10 mouse cellular contexts compared by ENCODE assay signal in genomic region chr17:47482401-47482800, GRCm38 (mm10). TPM values are rescaled to one million over a fixed set of nuclear protein-coding genes. Genes with fewer than 3 reads are reported as not detected.
DNase-seq lines count a peak whose midpoint lies in the region; ATAC-seq lines count a peak whose summit lies in the region.
"Had no signal": no experiment of that assay in that cellular context is flagged by ENCODE, and none has a peak within 500 bp of the region (broad histone marks: within the 10 kb centered on the region; RNA-seq: fewer than 3 reads in every experiment).

No protein-coding gene starts in this region.

- H3K9me3 ChIP-seq in midbrain, embryonic 11.5 days (ENCODE audit: control insufficient read depth, low read length) = no peaks in the 10 kb centered on the region
- no peaks in the 10 kb centered on the region for H3K9me3 ChIP-seq in midbrain, embryonic 16.5 days (replicated peaks; ENCODE audit: control insufficient read depth, low read length, poor library complexity, severe bottlenecking)
- H3K9me3 ChIP-seq: embryonic facial prominence, embryonic 12.5 days; limb, embryonic 12.5 days had no signal

- no peak for ATAC-seq in midbrain, embryonic 11.5 days (ENCODE audit: low FRiP score)
- no peak for ATAC-seq in midbrain, embryonic 16.5 days
- peak; percentile 66; the same call in 1 of the 2 replicates for ATAC-seq in megakaryocyte, adult 5-6 weeks (ENCODE audit: poor library complexity, severe bottlenecking)

- no peaks in the 10 kb centered on the region for H3K36me3 ChIP-seq in midbrain, embryonic 11.5 days (ENCODE audit: control insufficient read depth, insufficient read depth, low read length)
- no peaks in the 10 kb centered on the region for H3K36me3 ChIP-seq in midbrain, embryonic 16.5 days (ENCODE audit: control insufficient read depth, insufficient read depth, low read length)
- H3K36me3 ChIP-seq: embryonic facial prominence, embryonic 12.5 days had no signal

- no peak overlapping the region for H3K4me2 ChIP-seq in midbrain, embryonic 11.5 days
- no peak overlapping the region for H3K4me2 ChIP-seq in midbrain, embryonic 16.5 days (ENCODE audit: low read length)
- H3K4me2 ChIP-seq: embryonic facial prominence, embryonic 12.5 days; limb, embryonic 12.5 days had no signal

- H3K4me1 ChIP-seq in midbrain, embryonic 11.5 days (ENCODE audit: control insufficient read depth, insufficient read depth, low read length) = peaks cover 3% of the 10 kb centered on the region; the same call in 1 of the 2 replicates
- no peaks in the 10 kb centered on the region for H3K4me1 ChIP-seq in midbrain, embryonic 16.5 days (ENCODE audit: control insufficient read depth, insufficient read depth, low read length)

- DNase-seq in gastrocnemius, adult 18-20 months (ENCODE audit: low spot score) = peak; percentile 60
- DNase-seq in gastrocnemius, postnatal 25 days = no peak
- peak; percentile 91 for DNase-seq in midbrain, embryonic 11.5 days (ENCODE audit: low spot score, missing footprints)
- peak; percentile 37 to 71 for DNase-seq in adrenal gland, adult 18-20 months (ENCODE audit: low spot score in 2 of 2)
- peak; percentile 78 for DNase-seq in gastrocnemius, postnatal 10 days
- DNase-seq in thymus, postnatal 10 days (ENCODE audit: low spot score in 2 of 2) = peak; percentile 52 to 76

- H3K27ac ChIP-seq in midbrain, embryonic 11.5 days (ENCODE audit: low read depth, low read length) = no peak overlapping the region
- no peak overlapping the region for H3K27ac ChIP-seq in midbrain, embryonic 16.5 days (ENCODE audit: low read length)
- H3K27ac ChIP-seq: embryonic facial prominence, embryonic 12.5 days; limb, embryonic 12.5 days had no signal

- 32% methylated on average over 2 of the region's 2 CpGs for WGBS in midbrain, embryonic 11.5 days
- 48% methylated on average over 2 of the region's 2 CpGs for WGBS in midbrain, embryonic 16.5 days

- H3K9ac ChIP-seq in midbrain, embryonic 11.5 days (ENCODE audit: low read length) = no peak overlapping the region
- H3K9ac ChIP-seq in midbrain, embryonic 16.5 days (ENCODE audit: low read depth, low read length) = no peak overlapping the region
- H3K9ac ChIP-seq: embryonic facial prominence, embryonic 12.5 days; limb, embryonic 12.5 days had no signal

- no peaks in the 10 kb centered on the region for H3K27me3 ChIP-seq in midbrain, embryonic 11.5 days (ENCODE audit: control insufficient read depth, insufficient read depth, low read length)
- H3K27me3 ChIP-seq in midbrain, embryonic 16.5 days (ENCODE audit: control insufficient read depth, insufficient read depth, low read depth, low read length) = no peaks in the 10 kb centered on the region
- H3K27me3 ChIP-seq: embryonic facial prominence, embryonic 12.5 days; limb, embryonic 12.5 days had no signal

- no peak overlapping the region for H3K4me3 ChIP-seq in midbrain, embryonic 11.5 days (ENCODE audit: low read depth, low read length)
- H3K4me3 ChIP-seq in midbrain, embryonic 16.5 days (ENCODE audit: low read depth, low read length) = no peak overlapping the region
- H3K4me3 ChIP-seq: embryonic facial prominence, embryonic 12.5 days; limb, embryonic 12.5 days had no signal

RNA-seq across cellular contexts. Expression of gene Taf8, which starts 19.7 kb away (rescaled TPM):
- total RNA-seq in gastrocnemius, adult 18-20 months (2021) = 10 to 100 TPM in 1 of 2 experiments, 1 to 10 TPM in 1; 9.2 to 12.1 TPM
- total RNA-seq in gastrocnemius, postnatal 25 days (2021) = 10 to 100 TPM in 1 of 2 experiments, 1 to 10 TPM in 1; 9.6 to 10.0 TPM
- 25.5 TPM in 2 replicates for polyA plus RNA-seq in midbrain, embryonic 11.5 days (2014; fragmentation: Nextera tagmentation; extraction: Ambion mirVana)
- polyA plus RNA-seq in midbrain, embryonic 16.5 days (2015; fragmentation: Nextera tagmentation; extraction: Ambion mirVana) = 19.8 and 20.8 TPM in 2 replicates
- total RNA-seq in adrenal gland, adult 18-20 months (2021) = 10 to 100 TPM; 16.4 to 19.9 TPM
- total RNA-seq in gastrocnemius, postnatal 10 days (2021) = 10 to 100 TPM in 1 of 2 experiments, 1 to 10 TPM in 1; 9.8 to 10.2 TPM
- total RNA-seq in megakaryocyte, adult 5-6 weeks (2015) = 16.3 and 19.3 TPM in 2 replicates
- total RNA-seq in megakaryocyte, adult 5-6 weeks (2017) = 44.0 and 57.5 TPM in 2 replicates

RNA-seq across cellular contexts. Expression of gene Ccnd3, which starts 22.4 kb away (rescaled TPM):
- total RNA-seq in gastrocnemius, adult 18-20 months (2021) = 10 to 100 TPM; 18.5 to 20.1 TPM
- total RNA-seq in gastrocnemius, postnatal 25 days (2021) = 10 to 100 TPM; 31.4 to 44.8 TPM
- 175 and 194 TPM in 2 replicates for polyA plus RNA-seq in midbrain, embryonic 11.5 days (2014; fragmentation: Nextera tagmentation; extraction: Ambion mirVana)
- 58.4 and 61.4 TPM in 2 replicates for polyA plus RNA-seq in midbrain, embryonic 16.5 days (2015; fragmentation: Nextera tagmentation; extraction: Ambion mirVana)
- 100 to 1,000 TPM; 328 to 506 TPM for total RNA-seq in adrenal gland, adult 18-20 months (2021)
- 100 to 1,000 TPM in 1 of 2 experiments, 10 to 100 TPM in 1; 95.5 to 120 TPM for total RNA-seq in gastrocnemius, postnatal 10 days (2021)
- 315 and 324 TPM in 2 replicates for total RNA-seq in megakaryocyte, adult 5-6 weeks (2015)
- 155 and 184 TPM in 2 replicates for total RNA-seq in megakaryocyte, adult 5-6 weeks (2017)

RNA-seq across cellular contexts. Expression of gene 1700001C19Rik, which starts 45.2 kb away (rescaled TPM):
- not detected for total RNA-seq in gastrocnemius, adult 18-20 months (2021)
- not detected for total RNA-seq in gastrocnemius, postnatal 25 days (2021)
- 0.18 and 0.41 TPM in 2 replicates for polyA plus RNA-seq in midbrain, embryonic 11.5 days (2014; fragmentation: Nextera tagmentation; extraction: Ambion mirVana)
- 0.46 and 0.50 TPM in 2 replicates for polyA plus RNA-seq in midbrain, embryonic 16.5 days (2015; fragmentation: Nextera tagmentation; extraction: Ambion mirVana)
- not detected for total RNA-seq in adrenal gland, adult 18-20 months (2021)
- not detected for total RNA-seq in gastrocnemius, postnatal 10 days (2021)
- total RNA-seq in megakaryocyte, adult 5-6 weeks (2015) = not detected in 2 replicates
- not detected in 2 replicates for total RNA-seq in megakaryocyte, adult 5-6 weeks (2017)

RNA-seq across cellular contexts. Expression of gene AI661453, which starts 46.0 kb away (rescaled TPM):
- total RNA-seq in gastrocnemius, adult 18-20 months (2021) = under 1 TPM; 0.39 to 0.64 TPM
- total RNA-seq in gastrocnemius, postnatal 25 days (2021) = under 1 TPM; 0.49 to 0.59 TPM
- 0.07 and 0.30 TPM in 2 replicates for polyA plus RNA-seq in midbrain, embryonic 11.5 days (2014; fragmentation: Nextera tagmentation; extraction: Ambion mirVana)
- polyA plus RNA-seq in midbrain, embryonic 16.5 days (2015; fragmentation: Nextera tagmentation; extraction: Ambion mirVana) = 0.09 and 0.17 TPM in 2 replicates
- under 1 TPM; 0.66 to 0.77 TPM for total RNA-seq in adrenal gland, adult 18-20 months (2021)
- total RNA-seq in gastrocnemius, postnatal 10 days (2021) = under 1 TPM; 0.47 to 0.50 TPM
- 0.25 and 0.38 TPM in 2 replicates for total RNA-seq in megakaryocyte, adult 5-6 weeks (2015)
- 0.16 TPM in 1 of 2 replicates, not detected in the other for total RNA-seq in megakaryocyte, adult 5-6 weeks (2017)
